Mouse (Mus musculus): ENCODE measurements around the gene Abca1.

GRCm38 (mm10) chr4:52986266-52986665, 173.4 kb downstream of the Abca1 start:
- TF ChIP-seq HCFC1 (IDR thresholded peaks at IDR 0.05; ENCODE audit: borderline replicate concordance, insufficient read depth, low read length): no peak
- TF ChIP-seq ZC3H11A (IDR thresholded peaks at IDR 0.05; ENCODE audit: borderline replicate concordance, low read depth, low read length): no peak

All from ES-E14 (cell line).